Mouse (Mus musculus) embryonic facial prominence, embryonic 12.5 days (tissue): Measurements from ENCODE around the gene Lrrc28. TPM values are rescaled to one million over a fixed set of nuclear protein-coding genes. Genes with fewer than 3 reads are reported as not detected.

Experiments used
- ATAC-seq: fragments of 200-750 bp; cut with Nextera tagmentation; 2 replicates; pipeline ENCODE4 v1.8.0; 2017; ENCODE audit not compliant: insufficient number of reproducible peaks, insufficient read depth, low FRiP score, low TSS enrichment
- H3K27ac ChIP-seq: fragments of 300-500 bp; sonication (generic); 2 replicates; pipeline ENCODE4 v1.5.1; 2016; ENCODE audit warnings: mild to moderate bottlenecking
- H3K27me3 ChIP-seq: fragments of 300-500 bp; sonication (generic); 2 replicates; pipeline ENCODE4 v1.6.1; 2016; ENCODE audit warnings: mild to moderate bottlenecking, moderate library complexity
- H3K36me3 ChIP-seq: fragments of 300-500 bp; sonication (generic); 2 replicates; pipeline ENCODE4 v1.6.1; 2016; ENCODE audit warnings: mild to moderate bottlenecking
- H3K4me1 ChIP-seq: fragments of 300-500 bp; sonication (generic); 2 replicates; pipeline ENCODE4 v1.6.1; 2016
- H3K4me2 ChIP-seq: fragments of 300-500 bp; sonication (generic); replicated peaks from 2 replicates; pipeline ENCODE4 v1.6.1; 2016; ENCODE audit warnings: mild to moderate bottlenecking, moderate library complexity
- H3K4me3 ChIP-seq: fragments of 300-500 bp; sonication (generic); 2 replicates; pipeline ENCODE4 v1.5.1; 2016; ENCODE audit warnings: mild to moderate bottlenecking
- H3K9ac ChIP-seq: fragments of 300-500 bp; sonication (generic); 2 replicates; pipeline ENCODE4 v1.6.1; 2016; ENCODE audit warnings: mild to moderate bottlenecking, moderate library complexity
- H3K9me3 ChIP-seq: fragments of 300-500 bp; sonication (generic); 2 replicates; pipeline ENCODE4 v1.6.1; 2016; ENCODE audit warnings: mild to moderate bottlenecking, moderate library complexity
- WGBS: fragments of 180-500 bp; shearing (Covaris S2); methylation state at CpG from one replicate; pipeline ENCODE4 v1.1.7; 2016; 5-methylcytosine and 5-hydroxymethylcytosine counted together
- polyA plus RNA-seq: library from polyadenylated mRNA; unstranded; fragments of >200 nt; fragmentation: Nextera tagmentation; extraction: Ambion mirVana; gene quantifications from 2 replicates; pipeline ENCODE4 v1.2.1, GENCODE M21; 2016

Lrrc28 gene
- polyA plus RNA-seq, 1 experiment from 2014 or later: 26.3 TPM

GRCm38 (mm10) chr7:67503281-67504010, 141.6 kb downstream of the Lrrc28 start:
- H3K27me3 ChIP-seq: 0 out of 2 replicates have a peak, but pooled peaks cover 5% of the 10 kb centered on the region
- WGBS: 53% methylated on average over 7 of the region's 7 CpGs
- H3K27ac ChIP-seq: no peak overlapping the region
- H3K4me2 ChIP-seq: no peak overlapping the region
- no peak overlapping the region for H3K4me3 ChIP-seq
- H3K9me3 ChIP-seq: no peaks in the 10 kb centered on the region
- H3K36me3 ChIP-seq: no peaks in the 10 kb centered on the region
- H3K4me1 ChIP-seq: peaks cover 23% of the 10 kb centered on the region
- no peak overlapping the region for H3K9ac ChIP-seq
- no peak for ATAC-seq

GRCm38 (mm10) chr7:67502631-67503030, 142.4 kb downstream of the Lrrc28 start:
- no peaks in the 10 kb centered on the region for H3K36me3 ChIP-seq
- peaks cover 23% of the 10 kb centered on the region for H3K4me1 ChIP-seq
- H3K27me3 ChIP-seq: 0 out of 2 replicates have a peak, but pooled peaks cover 5% of the 10 kb centered on the region
- no peak overlapping the region for H3K27ac ChIP-seq
- 49% methylated on average over 4 of the region's 4 CpGs for WGBS
- H3K4me3 ChIP-seq: no peak overlapping the region
- no peak overlapping the region for H3K4me2 ChIP-seq
- H3K9ac ChIP-seq: no peak overlapping the region
- H3K9me3 ChIP-seq: no peaks in the 10 kb centered on the region
- ATAC-seq: no peak

GRCm38 (mm10) chr7:67500878-67501277, 144.2 kb downstream of the Lrrc28 start:
- H3K27ac ChIP-seq: peak overlapping the region; percentile 78
- ATAC-seq: peak; percentile 24; the same call in 1 of the 2 replicates

GRCm38 (mm10) chr7:67500076-67500828, 144.8 kb downstream of the Lrrc28 start:
- H3K27me3 ChIP-seq: 0 out of 2 replicates have a peak, but pooled peaks cover 4% of the 10 kb centered on the region
- no peak overlapping the region for H3K9ac ChIP-seq
- peak; percentile 11; the same call in 1 of the 2 replicates for ATAC-seq
- H3K36me3 ChIP-seq: no peaks in the 10 kb centered on the region
- peak overlapping the region; percentile 78 for H3K27ac ChIP-seq
- WGBS: 38% methylated on average over 11 of the region's 11 CpGs
- no peak overlapping the region for H3K4me3 ChIP-seq
- no peak overlapping the region for H3K4me2 ChIP-seq
- peaks cover 23% of the 10 kb centered on the region for H3K4me1 ChIP-seq
- H3K9me3 ChIP-seq: no peaks in the 10 kb centered on the region

More at GRCm38 (mm10) chr7:67500878-67501277, 144.2 kb downstream of the Lrrc28 start:
- no peaks in the 10 kb centered on the region for H3K36me3 ChIP-seq
- H3K4me2 ChIP-seq: no peak overlapping the region
- H3K9ac ChIP-seq: no peak overlapping the region
- no peaks in the 10 kb centered on the region for H3K9me3 ChIP-seq
- H3K4me3 ChIP-seq: no peak overlapping the region
- WGBS: 17% methylated on average over 5 of the region's 5 CpGs
- peaks cover 23% of the 10 kb centered on the region for H3K4me1 ChIP-seq
- H3K27me3 ChIP-seq: 0 out of 2 replicates have a peak, but pooled peaks cover 5% of the 10 kb centered on the region

GRCm38 (mm10) chr7:67499516-67499915, 145.6 kb downstream of the Lrrc28 start:
- H3K36me3 ChIP-seq: no peaks in the 10 kb centered on the region
- H3K9ac ChIP-seq: no peak overlapping the region
- no peak overlapping the region for H3K27ac ChIP-seq
- H3K4me3 ChIP-seq: no peak overlapping the region
- no peaks in the 10 kb centered on the region for H3K27me3 ChIP-seq
- H3K9me3 ChIP-seq: no peaks in the 10 kb centered on the region
- no peak overlapping the region for H3K4me2 ChIP-seq
- 86% methylated on average over 7 of the region's 7 CpGs for WGBS
- no peak for ATAC-seq
- peaks cover 25% of the 10 kb centered on the region for H3K4me1 ChIP-seq

GRCm38 (mm10) chr7:67493795-67494687, 151.0 kb downstream of the Lrrc28 start:
- Histone ChIP-seq H3K36me3 (no peaks in the 10 kb centered on the region), H3K9me3 (no peaks in the 10 kb centered on the region), H3K9ac (no peak overlapping the region), H3K4me2 (no peak overlapping the region), H3K27me3 (no peaks in the 10 kb centered on the region), H3K4me1 (0 out of 2 replicates have a peak, but pooled peaks cover 2% of the 10 kb centered on the region), H3K4me3 (no peak overlapping the region), H3K27ac (no peak overlapping the region)
- ATAC-seq: no peak
- 66% methylated on average over 9 of the region's 9 CpGs for WGBS

- WGBS: 74% methylated on average over 10 of the region's 10 CpGs
- no peaks in the 10 kb centered on the region for H3K9me3 ChIP-seq
- no peak overlapping the region for H3K9ac ChIP-seq
- H3K4me1 ChIP-seq: peaks cover 20% of the 10 kb centered on the region
- no peaks in the 10 kb centered on the region for H3K27me3 ChIP-seq
- H3K4me2 ChIP-seq: no peak overlapping the region
- H3K4me3 ChIP-seq: no peak overlapping the region
- no peak for ATAC-seq
- no peak overlapping the region for H3K27ac ChIP-seq
- H3K36me3 ChIP-seq: no peaks in the 10 kb centered on the region
These were observed 157.1 kb downstream of the Lrrc28 start for GRCm38 (mm10) chr7:67487889-67488411.

- no peaks in the 10 kb centered on the region for H3K9me3 ChIP-seq
- H3K4me3 ChIP-seq: no peak overlapping the region
- H3K4me1 ChIP-seq: peaks cover 23% of the 10 kb centered on the region
- no peak overlapping the region for H3K9ac ChIP-seq
- no peaks in the 10 kb centered on the region for H3K36me3 ChIP-seq
- WGBS: 57% methylated on average over 15 of the region's 15 CpGs
- H3K27me3 ChIP-seq: 0 out of 2 replicates have a peak, but pooled peaks cover 5% of the 10 kb centered on the region
- ATAC-seq: no peak
- H3K27ac ChIP-seq: no peak overlapping the region
- H3K4me2 ChIP-seq: no peak overlapping the region
These were observed 157.9 kb downstream of the Lrrc28 start for GRCm38 (mm10) chr7:67486925-67487760.

GRCm38 (mm10) chr7:67486417-67486816, 158.7 kb downstream of the Lrrc28 start:
- no peaks in the 10 kb centered on the region for H3K9me3 ChIP-seq
- WGBS: 77% methylated on average over 5 of the region's 5 CpGs
- H3K4me2 ChIP-seq: no peak overlapping the region
- no peak for ATAC-seq
- no peaks in the 10 kb centered on the region for H3K36me3 ChIP-seq
- no peak overlapping the region for H3K9ac ChIP-seq
- 0 out of 2 replicates have a peak, but pooled peaks cover 5% of the 10 kb centered on the region for H3K27me3 ChIP-seq
- peaks cover 23% of the 10 kb centered on the region for H3K4me1 ChIP-seq
- no peak overlapping the region for H3K27ac ChIP-seq
- no peak overlapping the region for H3K4me3 ChIP-seq

GRCm38 (mm10) chr7:67483698-67484097, 161.4 kb downstream of the Lrrc28 start:
- WGBS: 86% methylated on average over 4 of the region's 4 CpGs
- Histone ChIP-seq H3K4me3 (no peak overlapping the region), H3K27me3 (0 out of 2 replicates have a peak, but pooled peaks cover 5% of the 10 kb centered on the region), H3K4me2 (no peak overlapping the region), H3K27ac (no peak overlapping the region), H3K9ac (no peak overlapping the region), H3K4me1 (peaks cover 27% of the 10 kb centered on the region), H3K9me3 (no peaks in the 10 kb centered on the region), H3K36me3 (no peaks in the 10 kb centered on the region)
- no peak for ATAC-seq
